Mouse (Mus musculus) embryo, embryonic 10 days (tissue): Measurements from ENCODE around the gene Pla2g6.

Experiments
- DNase-seq: peaks from one replicate; pipeline ENCODE4 v3.0.0-alpha.2; 2015; ENCODE audit warnings: low spot score

Gene Pla2g6

DNA sequence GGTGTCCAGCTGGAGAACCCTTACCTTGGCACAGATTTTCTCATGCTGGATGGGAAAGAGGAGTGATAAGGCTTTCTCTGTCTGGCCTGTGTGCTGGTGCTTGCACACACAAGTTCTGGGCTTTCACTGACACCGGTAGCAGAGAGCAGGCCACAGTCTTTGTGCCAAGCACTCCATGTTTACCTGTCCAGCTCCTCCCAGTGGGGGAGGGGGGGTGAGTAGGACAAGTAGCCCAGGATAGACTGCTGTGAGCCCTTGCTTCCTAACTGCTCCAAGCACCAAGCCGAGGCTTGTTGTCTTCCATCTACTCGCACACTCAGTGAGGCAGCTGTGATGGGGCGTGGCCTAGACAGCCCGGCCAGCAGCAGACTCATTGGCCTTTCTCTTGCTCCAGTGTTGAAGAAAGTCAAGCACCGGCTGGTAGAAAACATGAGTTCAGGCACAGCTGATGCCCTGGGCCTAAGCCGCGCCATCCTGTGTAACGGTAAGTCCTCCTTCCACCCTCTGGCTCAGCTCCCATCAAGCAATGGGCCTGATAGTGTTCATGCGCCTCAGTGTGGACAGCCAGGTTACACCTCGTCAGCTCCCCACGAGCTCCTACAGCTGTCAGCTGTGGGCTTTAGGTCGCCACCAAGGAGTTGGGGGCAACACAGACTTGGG, 85.5 kb downstream of the Pla2g6 start:
- DNase-seq = no peak

GRCm38 (mm10) chr15:79238036-79238435, 90.2 kb downstream of the Pla2g6 start:
- DNase-seq = no peak
